Mouse (Mus musculus) liver, embryonic 14.5 days (tissue): ENCODE measurements around the gene Gtf3c2. TPM values are rescaled to one million over a fixed set of nuclear protein-coding genes. Genes with fewer than 3 reads are reported as not detected.

Experiments
- ATAC-seq: fragments of 200-750 bp; cut with Nextera tagmentation; 2 replicates; pipeline ENCODE4 v1.8.0; 2017; ENCODE audit warnings: moderate number of reproducible peaks, mild to moderate bottlenecking, moderate library complexity; ENCODE audit not compliant: insufficient read depth
- DNase-seq, 3 experiments: peaks; one replicate each; pipeline ENCODE4 v3.0.0-alpha.2; 2012 to 2013; ENCODE audit warnings: low read depth in 3 of 3, low spot score in 3 of 3
- H3K27ac ChIP-seq: fragments of 300-500 bp; sonication (generic); 2 replicates; pipeline ENCODE4 v1.5.1; 2014; ENCODE audit warnings: moderate library complexity, mild to moderate bottlenecking, control low read depth, inconsistent platforms
- H3K27me3 ChIP-seq: fragments of 300-500 bp; sonication (generic); 2 replicates; pipeline ENCODE4 v1.6.1; 2014; ENCODE audit warnings: mild to moderate bottlenecking, low read length, moderate library complexity; ENCODE audit not compliant: control insufficient read depth, insufficient read depth
- H3K36me3 ChIP-seq: fragments of 300-500 bp; sonication (generic); replicated peaks from 2 replicates; pipeline ENCODE4 v1.6.1; 2014; ENCODE audit warnings: low read depth; ENCODE audit not compliant: control insufficient read depth, insufficient read depth
- H3K4me1 ChIP-seq, 2 experiments: fragments of 200-500 bp in 1 of 2; fragments of 300-500 bp in 1 of 2; sonication (generic) in 1 of 2; replicated peaks; 2 replicates each; pipeline ENCODE4 v1.6.1; 2012 to 2014; ENCODE audit warnings: antibody characterized with exemption in 1 of 2, inconsistent platforms in 1 of 2, low read length in 1 of 2; ENCODE audit not compliant: control insufficient read depth in 2 of 2, insufficient read depth in 2 of 2
- H3K4me2 ChIP-seq: fragments of 300-500 bp; sonication (generic); 2 replicates; pipeline ENCODE4 v1.6.1; 2014; ENCODE audit warnings: low read depth, mild to moderate bottlenecking, control low read depth, moderate library complexity
- H3K4me3 ChIP-seq, 2 experiments: fragments of 200-500 bp in 1 of 2; fragments of 300-500 bp in 1 of 2; sonication (generic) in 1 of 2; 2 replicates each; pipeline ENCODE4 v1.5.1; 2012 to 2014; ENCODE audit warnings: low read depth in 2 of 2, low read length in 2 of 2, mild to moderate bottlenecking in 2 of 2, control low read depth in 1 of 2, inconsistent platforms in 1 of 2, moderate library complexity in 1 of 2; ENCODE audit not compliant: insufficient read depth in 1 of 2
- H3K9ac ChIP-seq: fragments of 300-500 bp; sonication (generic); replicated peaks from 2 replicates; pipeline ENCODE4 v1.6.1; 2014; ENCODE audit warnings: mild to moderate bottlenecking, control low read depth, moderate library complexity
- H3K9me3 ChIP-seq: fragments of 300-500 bp; sonication (generic); 2 replicates; pipeline ENCODE4 v1.6.1; 2016; ENCODE audit warnings: low read length, mixed read lengths; ENCODE audit not compliant: control insufficient read depth
- CTCF ChIP-seq: IDR thresholded peaks from 2 replicates; pipeline ENCODE4 v1.5.1; 2016; ENCODE audit warnings: antibody characterized with exemption, low read depth, control low read depth
- EP300 ChIP-seq: IDR thresholded peaks from 2 replicates; pipeline ENCODE4 v1.6.1; 2016; ENCODE audit warnings: antibody characterized with exemption, low read depth
- WGBS: fragments of 180-500 bp; shearing (Covaris S2); extraction: QIAGEN DNeasy Blood & Tissue Kit; methylation state at CpG from one replicate; pipeline ENCODE4 v1.1.7; 2014; ENCODE audit not compliant: insufficient replicate concordance; 5-methylcytosine and 5-hydroxymethylcytosine counted together
- polyA plus RNA-seq, 2 experiments: library from polyadenylated mRNA; depleted of rRNA in 1 of 2; stranded (reverse) in 1 of 2; unstranded in 1 of 2; fragments of >200 nt; fragmentation: Nextera tagmentation in 1 of 2; extraction: Ambion mirVana in 1 of 2; gene quantifications; 2 replicates each; pipeline versions ENCODE4 v1.2.1 to v1.2.3; 2012 to 2014

Gene Gtf3c2
- polyA plus RNA-seq, 2 experiments: 22.8 to 31.3 TPM

GRCm38 (mm10) chr5:31121111-31121510, 58.8 kb downstream of the Gtf3c2 start:
- WGBS: 33% methylated on average over 8 of the region's 8 CpGs
- H3K27ac ChIP-seq: no peak overlapping the region
- DNase-seq: no peak

GRCm38 (mm10) chr5:31116912-31117311, 63.0 kb downstream of the Gtf3c2 start:
- TF ChIP-seq EP300: no peak
- no peak for TF ChIP-seq CTCF
- H3K4me2 ChIP-seq: no peak overlapping the region
- no peaks in the 10 kb centered on the region for H3K27me3 ChIP-seq
- no peak overlapping the region for H3K27ac ChIP-seq
- no peaks in the 10 kb centered on the region for H3K4me1 ChIP-seq
- H3K4me3 ChIP-seq: no peak overlapping the region
- WGBS: 25% methylated on average over 10 of the region's 10 CpGs
- no peak for DNase-seq
- H3K9me3 ChIP-seq: no peaks in the 10 kb centered on the region
- H3K9ac ChIP-seq: no peak overlapping the region
- ATAC-seq: no peak
- H3K36me3 ChIP-seq: no peaks in the 10 kb centered on the region

More at GRCm38 (mm10) chr5:31121111-31121510, 58.8 kb downstream of the Gtf3c2 start:
- H3K9ac ChIP-seq: no peak overlapping the region
- H3K4me2 ChIP-seq: no peak overlapping the region
- TF ChIP-seq EP300 (no peak), CTCF (no peak)
- H3K9me3 ChIP-seq: no peaks in the 10 kb centered on the region
- H3K27me3 ChIP-seq: no peaks in the 10 kb centered on the region
- no peak overlapping the region for H3K4me3 ChIP-seq
- ATAC-seq: no peak
- H3K4me1 ChIP-seq: no peaks in the 10 kb centered on the region
- no peaks in the 10 kb centered on the region for H3K36me3 ChIP-seq

- H3K9me3 ChIP-seq: no peaks in the 10 kb centered on the region
- no peak within 1 kb of the TSS for H3K4me2 ChIP-seq
- no peak for ATAC-seq
- no peak for DNase-seq
- H3K4me1 ChIP-seq: no peaks in the 10 kb centered on the region
- H3K9ac ChIP-seq: no peak within 1 kb of the TSS
- no peaks in the 10 kb centered on the region for H3K36me3 ChIP-seq
- WGBS: 22% methylated on average over 3 of the region's 3 CpGs
- H3K4me3 ChIP-seq: no peak within 1 kb of the TSS
- no peak within 1 kb of the TSS for H3K27ac ChIP-seq
- TF ChIP-seq EP300 (no peak), CTCF (no peak)
- no peaks in the 10 kb centered on the region for H3K27me3 ChIP-seq
Measured at GRCm38 (mm10) chr5:31116354-31116753, 63.6 kb downstream of the Gtf3c2 start, which contains the start of gene Trim54. Gene Trim54, plus strand, starts transcription at chr5:31116712.

GRCm38 (mm10) chr5:31110781-31111180, 69.2 kb downstream of the Gtf3c2 start:
- no peaks in the 10 kb centered on the region for H3K9me3 ChIP-seq
- WGBS: 18% methylated on average over 7 of the region's 7 CpGs
- TF ChIP-seq EP300 (no peak), CTCF (peak; percentile 38; the same call in 1 of the 2 replicates)
- H3K36me3 ChIP-seq: no peaks in the 10 kb centered on the region
- no peak overlapping the region for H3K4me2 ChIP-seq
- H3K4me3 ChIP-seq: no peak overlapping the region
- ATAC-seq: no peak
- no peaks in the 10 kb centered on the region for H3K27me3 ChIP-seq
- no peak overlapping the region for H3K27ac ChIP-seq
- H3K4me1 ChIP-seq: no peaks in the 10 kb centered on the region
- DNase-seq: no peak
- H3K9ac ChIP-seq: no peak overlapping the region

- H3K9ac ChIP-seq: no peak within 1 kb of the TSS
- H3K36me3 ChIP-seq: no peaks in the 10 kb centered on the region
- DNase-seq (no peak), ATAC-seq (no peak)
- H3K27ac ChIP-seq: no peak within 1 kb of the TSS
- TF ChIP-seq EP300: no peak
- TF ChIP-seq CTCF: no peak
- H3K27me3 ChIP-seq: no peaks in the 10 kb centered on the region
- no peak within 1 kb of the TSS for H3K4me3 ChIP-seq
- no peak within 1 kb of the TSS for H3K4me2 ChIP-seq
- H3K9me3 ChIP-seq: no peaks in the 10 kb centered on the region
- no peaks in the 10 kb centered on the region for H3K4me1 ChIP-seq
- 80% methylated on average over 18 of the region's 18 CpGs for WGBS
Measured at GRCm38 (mm10) chr5:31108000-31108490, 71.9 kb downstream of the Gtf3c2 start, which contains the start of gene Slc30a3. Gene Slc30a3, minus strand, starts transcription at chr5:31108237.

Other genes with a start within 250 kb of the Gtf3c2 start
- 2.9 and 4.2 TPM in 2 replicates for gene Cgref1, start 234.6 kb downstream of the Gtf3c2 start, polyA plus RNA-seq (2012; rRNA removed)
- gene Cgref1, start 234.6 kb downstream of the Gtf3c2 start, polyA plus RNA-seq (2014; fragmentation: Nextera tagmentation; extraction: Ambion mirVana): 5.1 and 5.4 TPM in 2 replicates
- 89.2 and 95.2 TPM in 2 replicates for gene Preb, start 219.8 kb downstream of the Gtf3c2 start, polyA plus RNA-seq (2012; rRNA removed)
- 53.8 and 59.6 TPM in 2 replicates for gene Preb, start 219.8 kb downstream of the Gtf3c2 start, polyA plus RNA-seq (2014; fragmentation: Nextera tagmentation; extraction: Ambion mirVana)
- gene Tcf23, start 211.5 kb downstream of the Gtf3c2 start, polyA plus RNA-seq (2012; rRNA removed): 0.01 TPM in 2 replicates
- 0.09 TPM in 1 of 2 replicates, not detected in the other for gene Tcf23, start 211.5 kb downstream of the Gtf3c2 start, polyA plus RNA-seq (2014; fragmentation: Nextera tagmentation; extraction: Ambion mirVana)
- 28.8 and 31.0 TPM in 2 replicates for gene Atraid, start 131.8 kb downstream of the Gtf3c2 start, polyA plus RNA-seq (2012; rRNA removed)
- 50.4 and 53.2 TPM in 2 replicates for gene Atraid, start 131.8 kb downstream of the Gtf3c2 start, polyA plus RNA-seq (2014; fragmentation: Nextera tagmentation; extraction: Ambion mirVana)
- gene Slc5a6, start 131.2 kb downstream of the Gtf3c2 start, polyA plus RNA-seq (2012; rRNA removed): 4.2 and 5.2 TPM in 2 replicates
- gene Slc5a6, start 131.2 kb downstream of the Gtf3c2 start, polyA plus RNA-seq (2014; fragmentation: Nextera tagmentation; extraction: Ambion mirVana): 2.2 and 2.3 TPM in 2 replicates
- 18.2 and 20.4 TPM in 2 replicates for gene Cad, start 125.4 kb downstream of the Gtf3c2 start, polyA plus RNA-seq (2012; rRNA removed)
- 14.0 and 15.8 TPM in 2 replicates for gene Cad, start 125.4 kb downstream of the Gtf3c2 start, polyA plus RNA-seq (2014; fragmentation: Nextera tagmentation; extraction: Ambion mirVana)
- not detected in 2 replicates for gene Dnajc5g, start 73.9 kb downstream of the Gtf3c2 start, polyA plus RNA-seq (2012; rRNA removed)
- gene Dnajc5g, start 73.9 kb downstream of the Gtf3c2 start, polyA plus RNA-seq (2014; fragmentation: Nextera tagmentation; extraction: Ambion mirVana): not detected in 2 replicates
- gene Slc30a3, start 71.9 kb downstream of the Gtf3c2 start, polyA plus RNA-seq (2012; rRNA removed): 0.26 and 0.40 TPM in 2 replicates
- 0.14 and 0.41 TPM in 2 replicates for gene Slc30a3, start 71.9 kb downstream of the Gtf3c2 start, polyA plus RNA-seq (2014; fragmentation: Nextera tagmentation; extraction: Ambion mirVana)
- gene Trim54, start 63.4 kb downstream of the Gtf3c2 start, polyA plus RNA-seq (2012; rRNA removed): not detected in 2 replicates
- gene Trim54, start 63.4 kb downstream of the Gtf3c2 start, polyA plus RNA-seq (2014; fragmentation: Nextera tagmentation; extraction: Ambion mirVana): not detected in 2 replicates
- not detected in 2 replicates for gene Ucn, start 41.3 kb downstream of the Gtf3c2 start, polyA plus RNA-seq (2012; rRNA removed)
- gene Ucn, start 41.3 kb downstream of the Gtf3c2 start, polyA plus RNA-seq (2014; fragmentation: Nextera tagmentation; extraction: Ambion mirVana): not detected in 2 replicates
- 16.9 and 18.9 TPM in 2 replicates for gene Mpv17, start 25.9 kb downstream of the Gtf3c2 start, polyA plus RNA-seq (2012; rRNA removed)
- 14.2 and 16.0 TPM in 2 replicates for gene Mpv17, start 25.9 kb downstream of the Gtf3c2 start, polyA plus RNA-seq (2014; fragmentation: Nextera tagmentation; extraction: Ambion mirVana)
- gene Gm29609, start 233 bp downstream of the Gtf3c2 start, polyA plus RNA-seq (2012; rRNA removed): 0.90 and 0.92 TPM in 2 replicates
- 0.66 and 0.77 TPM in 2 replicates for gene Gm29609, start 233 bp downstream of the Gtf3c2 start, polyA plus RNA-seq (2014; fragmentation: Nextera tagmentation; extraction: Ambion mirVana)
- 20.7 and 23.7 TPM in 2 replicates for gene Snx17, start 13.1 kb upstream of the Gtf3c2 start, polyA plus RNA-seq (2012; rRNA removed)
- gene Snx17, start 13.1 kb upstream of the Gtf3c2 start, polyA plus RNA-seq (2014; fragmentation: Nextera tagmentation; extraction: Ambion mirVana): 36.4 and 37.6 TPM in 2 replicates
- gene Eif2b4, start 13.3 kb upstream of the Gtf3c2 start, polyA plus RNA-seq (2012; rRNA removed): 20.9 and 29.9 TPM in 2 replicates
- gene Eif2b4, start 13.3 kb upstream of the Gtf3c2 start, polyA plus RNA-seq (2014; fragmentation: Nextera tagmentation; extraction: Ambion mirVana): 43.6 and 46.1 TPM in 2 replicates
- 8.5 and 8.8 TPM in 2 replicates for gene Zfp513, start 22.2 kb upstream of the Gtf3c2 start, polyA plus RNA-seq (2012; rRNA removed)
- 0.80 and 1.2 TPM in 2 replicates for gene Zfp513, start 22.2 kb upstream of the Gtf3c2 start, polyA plus RNA-seq (2014; fragmentation: Nextera tagmentation; extraction: Ambion mirVana)
- 76.0 and 115 TPM in 2 replicates for gene Ppm1g, start 40.5 kb upstream of the Gtf3c2 start, polyA plus RNA-seq (2012; rRNA removed)
- 98.9 and 113 TPM in 2 replicates for gene Ppm1g, start 40.5 kb upstream of the Gtf3c2 start, polyA plus RNA-seq (2014; fragmentation: Nextera tagmentation; extraction: Ambion mirVana)
- gene Nrbp1, start 60.7 kb upstream of the Gtf3c2 start, polyA plus RNA-seq (2012; rRNA removed): 27.9 and 30.8 TPM in 2 replicates
- gene Nrbp1, start 60.7 kb upstream of the Gtf3c2 start, polyA plus RNA-seq (2014; fragmentation: Nextera tagmentation; extraction: Ambion mirVana): 39.4 and 43.4 TPM in 2 replicates
- 0.07 TPM in 1 of 2 replicates, not detected in the other for gene Gm9970, start 61.1 kb upstream of the Gtf3c2 start, polyA plus RNA-seq (2012; rRNA removed)
- gene Gm9970, start 61.1 kb upstream of the Gtf3c2 start, polyA plus RNA-seq (2014; fragmentation: Nextera tagmentation; extraction: Ambion mirVana): 0.19 TPM in 1 of 2 replicates, not detected in the other
- gene Krtcap3, start 71.5 kb upstream of the Gtf3c2 start, polyA plus RNA-seq (2012; rRNA removed): 5.3 and 6.8 TPM in 2 replicates
- gene Krtcap3, start 71.5 kb upstream of the Gtf3c2 start, polyA plus RNA-seq (2014; fragmentation: Nextera tagmentation; extraction: Ambion mirVana): 3.5 and 3.9 TPM in 2 replicates
- 3.6 and 3.7 TPM in 2 replicates for gene Ift172, start 111.0 kb upstream of the Gtf3c2 start, polyA plus RNA-seq (2012; rRNA removed)
- 3.1 and 3.3 TPM in 2 replicates for gene Ift172, start 111.0 kb upstream of the Gtf3c2 start, polyA plus RNA-seq (2014; fragmentation: Nextera tagmentation; extraction: Ambion mirVana)
- gene Fndc4, start 115.9 kb upstream of the Gtf3c2 start, polyA plus RNA-seq (2012; rRNA removed): 4.7 and 5.6 TPM in 2 replicates
- 3.3 and 3.7 TPM in 2 replicates for gene Fndc4, start 115.9 kb upstream of the Gtf3c2 start, polyA plus RNA-seq (2014; fragmentation: Nextera tagmentation; extraction: Ambion mirVana)
- 16.3 and 16.4 TPM in 2 replicates for gene Gckr, start 117.3 kb upstream of the Gtf3c2 start, polyA plus RNA-seq (2012; rRNA removed)
- gene Gckr, start 117.3 kb upstream of the Gtf3c2 start, polyA plus RNA-seq (2014; fragmentation: Nextera tagmentation; extraction: Ambion mirVana): 13.3 and 16.0 TPM in 2 replicates